Mouse (Mus musculus): ENCODE measurements around the gene Gm26920. TPM values are rescaled to one million over a fixed set of nuclear protein-coding genes. Genes with fewer than 3 reads are reported as not detected.

Gene Gm26920
- polyA plus RNA-seq (2015; fragmentation: Nextera tagmentation; extraction: Ambion mirVana), result not detected in 2 replicates

GRCm38 (mm10) chr7:30090092-30090969, at the start of gene Gm26920, which contains the start of gene Zfp566:
TSS of gene Gm26920 (minus strand) at chr7:30090410.
TSS of gene Zfp566 (minus strand) at chr7:30090527.

GRCm38 (mm10) chr7:30121308-30122187, 31.3 kb upstream of the Gm26920 start, which contains the start of gene Zfp382:
TSS of gene Zfp382 (plus strand) at chr7:30121942.

DNA sequence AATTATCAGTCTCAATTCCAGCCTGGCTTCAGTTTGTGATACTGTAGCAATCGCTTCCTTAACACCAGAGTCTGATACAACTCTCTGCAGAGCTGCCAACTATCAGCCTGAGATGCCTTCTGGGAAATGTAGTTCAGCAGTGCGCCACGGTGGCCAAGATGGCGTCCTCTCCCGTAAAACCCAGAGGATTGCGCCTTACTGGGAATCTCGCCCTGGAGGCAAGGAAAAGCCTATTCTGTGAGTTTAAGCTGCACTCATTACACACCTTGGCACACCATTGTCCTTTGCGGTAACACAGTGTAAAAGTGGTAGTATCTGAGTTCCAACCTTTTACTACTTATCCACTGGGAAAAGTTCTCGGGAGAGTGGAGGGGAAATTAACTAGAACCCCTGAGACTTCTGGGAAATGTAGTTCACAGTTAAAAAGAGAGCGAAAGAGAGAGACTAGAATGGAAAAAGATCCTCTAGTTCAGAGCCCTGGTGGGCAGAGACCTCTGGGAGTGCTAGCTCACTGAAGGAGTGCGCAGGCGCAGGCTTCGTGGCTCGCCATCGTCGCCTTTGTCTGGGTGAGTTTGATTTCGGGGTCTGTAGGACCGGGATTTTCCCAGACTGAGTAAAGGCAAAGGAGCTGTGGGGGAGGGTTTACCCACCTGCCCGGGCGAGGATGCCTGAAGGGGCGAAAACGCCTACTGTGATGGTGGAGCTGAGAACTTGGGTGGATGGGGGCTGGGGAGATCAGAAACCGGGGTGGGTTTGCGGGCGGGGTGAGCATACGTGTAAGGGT, 4.6 kb upstream of the Gm26920 start, which contains the start of gene Zfp260:
Gene Zfp260, plus strand, starts transcription at position 132 of the 784 bp plus-strand sequence.

DNA sequence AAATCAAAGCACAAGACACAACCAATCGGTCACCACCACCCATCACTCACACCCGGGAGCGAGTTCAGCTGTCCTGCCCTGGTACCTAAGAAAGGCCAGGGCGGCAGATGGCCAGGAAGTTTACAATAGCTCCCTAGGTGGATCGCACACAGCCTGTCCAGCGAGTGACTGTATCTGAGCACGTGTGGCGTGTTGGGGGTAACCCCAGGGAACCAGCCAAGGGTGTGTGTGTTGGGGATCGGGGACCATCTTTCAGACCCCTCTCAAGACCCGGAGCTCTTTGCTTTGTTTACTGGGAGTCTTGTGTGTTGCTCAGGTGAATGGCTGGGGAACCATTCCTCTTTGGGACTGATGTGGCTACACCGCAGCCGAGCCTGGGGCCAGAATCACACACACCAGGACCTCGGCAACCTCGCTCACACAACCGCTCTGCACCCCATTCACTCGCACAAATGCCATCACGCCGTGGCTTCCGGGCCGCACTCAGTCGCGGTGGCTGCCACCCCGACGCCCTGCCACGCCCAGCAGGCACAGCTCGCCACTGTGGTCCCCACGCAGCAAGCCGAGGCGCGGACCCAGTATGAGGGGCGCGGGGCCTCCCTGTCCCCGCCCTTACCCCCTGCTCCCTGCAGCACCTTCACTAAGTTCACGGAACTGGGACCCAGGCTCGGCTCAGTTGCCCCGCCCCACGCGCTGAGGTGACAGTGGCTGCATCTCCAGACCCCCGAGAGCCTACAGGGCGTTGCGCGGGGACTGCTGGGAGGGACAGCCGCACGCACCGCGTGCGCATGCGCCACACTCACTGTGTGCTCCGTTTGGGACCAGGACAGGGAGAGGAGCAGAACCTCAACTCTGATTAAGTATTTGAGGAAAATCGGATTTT, 17.8 kb downstream of the Gm26920 start, which contains the start of gene Zfp82:
Gene Zfp82, minus strand, starts transcription at position 755 of the 883 bp plus-strand sequence.

GRCm38 (mm10) chr7:30050882-30051548, 39.2 kb downstream of the Gm26920 start, which contains the start of gene Zfp14:
TSS of gene Zfp14 (minus strand) at chr7:30051380.

Small RNAs within 50 kb of the gene (microRNA-seq; reads per million reads assigned to microRNA genes)
- not detected for gene Gm23368

Other genes starting within 250 kb of the Gm26920 start
- 0.60 and 0.77 TPM in 2 replicates for gene Zfp940, start 236.7 kb downstream of the Gm26920 start, polyA plus RNA-seq (2015; fragmentation: Nextera tagmentation; extraction: Ambion mirVana)
- gene Zfp420, start 230.4 kb downstream of the Gm26920 start, polyA plus RNA-seq (2015; fragmentation: Nextera tagmentation; extraction: Ambion mirVana), result 2.5 and 2.8 TPM in 2 replicates
- gene Zfp27, start 183.8 kb downstream of the Gm26920 start, polyA plus RNA-seq (2015; fragmentation: Nextera tagmentation; extraction: Ambion mirVana), result 4.4 TPM in 2 replicates
- 2.4 and 2.7 TPM in 2 replicates for gene Zfp383, start 182.2 kb downstream of the Gm26920 start, polyA plus RNA-seq (2015; fragmentation: Nextera tagmentation; extraction: Ambion mirVana)
- gene Zfp74, start 136.3 kb downstream of the Gm26920 start, polyA plus RNA-seq (2015; fragmentation: Nextera tagmentation; extraction: Ambion mirVana), result 4.2 and 5.4 TPM in 2 replicates
- 9.7 and 10.7 TPM in 2 replicates for gene Zfp568, start 106.5 kb downstream of the Gm26920 start, polyA plus RNA-seq (2015; fragmentation: Nextera tagmentation; extraction: Ambion mirVana)
- gene Zfp14, start 39.0 kb downstream of the Gm26920 start, polyA plus RNA-seq (2015; fragmentation: Nextera tagmentation; extraction: Ambion mirVana), result 1.2 TPM in 2 replicates
- gene Zfp82, start 17.5 kb downstream of the Gm26920 start, polyA plus RNA-seq (2015; fragmentation: Nextera tagmentation; extraction: Ambion mirVana), result 2.1 and 2.2 TPM in 2 replicates
- gene Zfp566, start 117 bp upstream of the Gm26920 start, polyA plus RNA-seq (2015; fragmentation: Nextera tagmentation; extraction: Ambion mirVana), result 2.9 and 3.6 TPM in 2 replicates
- gene Zfp260, start 4.4 kb upstream of the Gm26920 start, polyA plus RNA-seq (2015; fragmentation: Nextera tagmentation; extraction: Ambion mirVana), result 44.4 and 53.0 TPM in 2 replicates
- 4.2 and 4.5 TPM in 2 replicates for gene Zfp382, start 31.5 kb upstream of the Gm26920 start, polyA plus RNA-seq (2015; fragmentation: Nextera tagmentation; extraction: Ambion mirVana)
- 5.7 and 6.8 TPM in 2 replicates for gene Zfp146, start 79.3 kb upstream of the Gm26920 start, polyA plus RNA-seq (2015; fragmentation: Nextera tagmentation; extraction: Ambion mirVana)
- 21.7 and 23.2 TPM in 2 replicates for gene Cox7a1, start 93.7 kb upstream of the Gm26920 start, polyA plus RNA-seq (2015; fragmentation: Nextera tagmentation; extraction: Ambion mirVana)
- 152 and 156 TPM in 2 replicates for gene Capns1, start 108.4 kb upstream of the Gm26920 start, polyA plus RNA-seq (2015; fragmentation: Nextera tagmentation; extraction: Ambion mirVana)
- 74.1 and 98.9 TPM in 2 replicates for gene Polr2i, start 141.5 kb upstream of the Gm26920 start, polyA plus RNA-seq (2015; fragmentation: Nextera tagmentation; extraction: Ambion mirVana)
- gene Tbcb, start 141.9 kb upstream of the Gm26920 start, polyA plus RNA-seq (2015; fragmentation: Nextera tagmentation; extraction: Ambion mirVana), result 151 and 152 TPM in 2 replicates
- not detected in 2 replicates for gene Ovol3, start 145.3 kb upstream of the Gm26920 start, polyA plus RNA-seq (2015; fragmentation: Nextera tagmentation; extraction: Ambion mirVana)
- gene Thap8, start 189.7 kb upstream of the Gm26920 start, polyA plus RNA-seq (2015; fragmentation: Nextera tagmentation; extraction: Ambion mirVana), result 0.35 and 0.42 TPM in 2 replicates
- 1.8 and 3.0 TPM in 2 replicates for gene Wdr62, start 190.0 kb upstream of the Gm26920 start, polyA plus RNA-seq (2015; fragmentation: Nextera tagmentation; extraction: Ambion mirVana)
- 13.0 and 13.9 TPM in 2 replicates for gene Clip3, start 201.3 kb upstream of the Gm26920 start, polyA plus RNA-seq (2015; fragmentation: Nextera tagmentation; extraction: Ambion mirVana)
- gene Alkbh6, start 218.3 kb upstream of the Gm26920 start, polyA plus RNA-seq (2015; fragmentation: Nextera tagmentation; extraction: Ambion mirVana), result 44.3 and 50.6 TPM in 2 replicates
- gene Syne4, start 224.4 kb upstream of the Gm26920 start, polyA plus RNA-seq (2015; fragmentation: Nextera tagmentation; extraction: Ambion mirVana), result 3.8 and 4.1 TPM in 2 replicates
- gene E130208F15Rik, start 231.3 kb upstream of the Gm26920 start, polyA plus RNA-seq (2015; fragmentation: Nextera tagmentation; extraction: Ambion mirVana), result not detected in 2 replicates
- gene Sdhaf1, start 233.5 kb upstream of the Gm26920 start, polyA plus RNA-seq (2015; fragmentation: Nextera tagmentation; extraction: Ambion mirVana), result 15.7 and 16.6 TPM in 2 replicates

Data from urinary bladder, postnatal 0 days (tissue).